Mouse (Mus musculus): ENCODE measurements around the gene Fbxo44. TPM values are rescaled to one million over a fixed set of nuclear protein-coding genes. Genes with fewer than 3 reads are reported as not detected.
"Not testable (repeated sequence)": the region's sequence is repeated elsewhere in the genome, so short reads cannot be mapped to it uniquely, and the experiment has no call there.

The Fbxo44 gene
- polyA plus RNA-seq (2012; rRNA removed): 14.3 and 20.6 TPM in 2 replicates

GRCm38 (mm10) chr4:148160436-148161390 lies at the start of gene Fbxo44, which contains the start of gene Fbxo2:
Gene Fbxo44 (minus strand): TSS chr4:148160482.
Gene Fbxo2 (plus strand): TSS chr4:148160621.
- DNase-seq (ENCODE audit: low read depth): no peak

GRCm38 (mm10) chr4:148204873-148205232 lies 44.6 kb upstream of the Fbxo44 start:
- no peak for DNase-seq (ENCODE audit: low read depth)

GRCm38 (mm10) chr4:148204061-148204872 lies 44.0 kb upstream of the Fbxo44 start:
- DNase-seq (ENCODE audit: low read depth): no peak

- no peak for DNase-seq (ENCODE audit: low read depth)
Measured at GRCm38 (mm10) chr4:148203557-148203956, 43.3 kb upstream of the Fbxo44 start.

GRCm38 (mm10) chr4:148198721-148199120 lies 38.4 kb upstream of the Fbxo44 start:
- DNase-seq (ENCODE audit: low read depth): no peak

- DNase-seq (ENCODE audit: low read depth): no peak
Measured at GRCm38 (mm10) chr4:148194400-148194799, 34.1 kb upstream of the Fbxo44 start.

GRCm38 (mm10) chr4:148192707-148193245 lies 32.5 kb upstream of the Fbxo44 start:
- no peak for DNase-seq (ENCODE audit: low read depth)

- not testable (repeated sequence) for DNase-seq (ENCODE audit: low read depth)
Measured at GRCm38 (mm10) chr4:148188767-148189166, 28.5 kb upstream of the Fbxo44 start.

GRCm38 (mm10) chr4:148185819-148186218 lies 25.5 kb upstream of the Fbxo44 start:
- DNase-seq (ENCODE audit: low read depth): no peak

- DNase-seq (ENCODE audit: low read depth): no peak
Measured at GRCm38 (mm10) chr4:148184564-148184963, 24.3 kb upstream of the Fbxo44 start.

GRCm38 (mm10) chr4:148182363-148182762 lies 22.1 kb upstream of the Fbxo44 start:
- no peak for DNase-seq (ENCODE audit: low read depth)

- no peak for DNase-seq (ENCODE audit: low read depth)
Measured at GRCm38 (mm10) chr4:148181483-148181882, 21.2 kb upstream of the Fbxo44 start.

GRCm38 (mm10) chr4:148177716-148178115 lies 17.4 kb upstream of the Fbxo44 start:
- DNase-seq (ENCODE audit: low read depth): no peak

- not testable (repeated sequence) for DNase-seq (ENCODE audit: low read depth)
Measured at GRCm38 (mm10) chr4:148176603-148177002, 16.3 kb upstream of the Fbxo44 start.

- no peak for DNase-seq (ENCODE audit: low read depth)
Measured at GRCm38 (mm10) chr4:148174495-148174862, 14.2 kb upstream of the Fbxo44 start.

GRCm38 (mm10) chr4:148173811-148174494 lies 13.7 kb upstream of the Fbxo44 start:
- no peak for DNase-seq (ENCODE audit: low read depth)

- DNase-seq (ENCODE audit: low read depth): no peak
Measured at GRCm38 (mm10) chr4:148171261-148171660, 11.0 kb upstream of the Fbxo44 start.

- DNase-seq (ENCODE audit: low read depth): no peak
Measured at GRCm38 (mm10) chr4:148170842-148171241, 10.6 kb upstream of the Fbxo44 start.

GRCm38 (mm10) chr4:148169586-148169985 lies 9.3 kb upstream of the Fbxo44 start:
- DNase-seq (ENCODE audit: low read depth): no peak

GRCm38 (mm10) chr4:148168287-148168686 lies 8.0 kb upstream of the Fbxo44 start:
- no peak for DNase-seq (ENCODE audit: low read depth)

GRCm38 (mm10) chr4:148166986-148167385 lies 6.7 kb upstream of the Fbxo44 start:
- no peak for DNase-seq (ENCODE audit: low read depth)

- no peak for DNase-seq (ENCODE audit: low read depth)
Measured at GRCm38 (mm10) chr4:148166431-148166830, 6.1 kb upstream of the Fbxo44 start.

All from gonadal fat pad, adult 2 months (tissue).